Mouse (Mus musculus): Measurements from ENCODE around the gene Fam196b. TPM values are rescaled to one million over a fixed set of nuclear protein-coding genes. Genes with fewer than 3 reads are reported as not detected.

Gene Fam196b
- polyA plus RNA-seq, 1 experiment from 2014 or later: not detected

GRCm38 (mm10) chr11:34406309-34406708 lies 91.7 kb downstream of the Fam196b start:
- 93% methylated on average over 8 of the region's 8 CpGs for WGBS (ENCODE audit: missing documents)
- H3K4me3 ChIP-seq (ENCODE audit: inconsistent target): no peak overlapping the region
- no peak overlapping the region for H3K27ac ChIP-seq
- peaks cover 23% of the 10 kb centered on the region; the same call in 1 of the 2 replicates for H3K36me3 ChIP-seq (ENCODE audit: inconsistent target)
- no peaks in the 10 kb centered on the region for H3K79me2 ChIP-seq (ENCODE audit: inconsistent target)

GRCm38 (mm10) chr11:34406850-34407249 lies 92.2 kb downstream of the Fam196b start:
- Histone ChIP-seq H3K4me3 (ENCODE audit: inconsistent target) (no peak overlapping the region), H3K36me3 (ENCODE audit: inconsistent target) (peaks cover 23% of the 10 kb centered on the region; the same call in 1 of the 2 replicates), H3K79me2 (ENCODE audit: inconsistent target) (no peaks in the 10 kb centered on the region), H3K27ac (no peak overlapping the region)
- 90% methylated on average over 5 of the region's 5 CpGs for WGBS (ENCODE audit: missing documents)

GRCm38 (mm10) chr11:34415884-34416618 lies 101.4 kb downstream of the Fam196b start:
- Histone ChIP-seq H3K79me2 (ENCODE audit: inconsistent target) (no peaks in the 10 kb centered on the region), H3K4me3 (ENCODE audit: inconsistent target) (no peak overlapping the region), H3K27ac (no peak overlapping the region), H3K36me3 (ENCODE audit: inconsistent target) (peaks cover 62% of the 10 kb centered on the region)
- WGBS (ENCODE audit: missing documents): 95% methylated on average over 9 of the region's 9 CpGs

- WGBS (ENCODE audit: missing documents): 97% methylated on average over 3 of the region's 3 CpGs
- Histone ChIP-seq H3K36me3 (ENCODE audit: inconsistent target) (peaks cover 62% of the 10 kb centered on the region), H3K27ac (no peak overlapping the region), H3K4me3 (ENCODE audit: inconsistent target) (no peak overlapping the region), H3K79me2 (ENCODE audit: inconsistent target) (no peaks in the 10 kb centered on the region)
These were observed 102.0 kb downstream of the Fam196b start for GRCm38 (mm10) chr11:34416619-34416979.

- H3K4me3 ChIP-seq (ENCODE audit: inconsistent target): no peak overlapping the region
- WGBS (ENCODE audit: missing documents): 97% methylated on average over 6 of the region's 6 CpGs
- H3K27ac ChIP-seq: no peak overlapping the region
- H3K36me3 ChIP-seq (ENCODE audit: inconsistent target): peaks cover 44% of the 10 kb centered on the region
- no peaks in the 10 kb centered on the region for H3K79me2 ChIP-seq (ENCODE audit: inconsistent target)
These were observed 106.4 kb downstream of the Fam196b start for GRCm38 (mm10) chr11:34421061-34421460.

GRCm38 (mm10) chr11:34424546-34424945 lies 109.9 kb downstream of the Fam196b start:
- no peak overlapping the region for H3K4me3 ChIP-seq (ENCODE audit: inconsistent target)
- peaks cover 19% of the 10 kb centered on the region; the same call in 1 of the 2 replicates for H3K36me3 ChIP-seq (ENCODE audit: inconsistent target)
- 88% methylated on average over 1 of the region's 1 CpGs for WGBS (ENCODE audit: missing documents)

GRCm38 (mm10) chr11:34427212-34427611 lies 112.6 kb downstream of the Fam196b start:
- 24% methylated on average over 5 of the region's 5 CpGs for WGBS (ENCODE audit: missing documents)
- Histone ChIP-seq H3K4me3 (ENCODE audit: inconsistent target) (no peak overlapping the region), H3K36me3 (ENCODE audit: inconsistent target) (peaks cover 6% of the 10 kb centered on the region; the same call in 1 of the 2 replicates), H3K27ac (peak overlapping the region; percentile 65), H3K79me2 (ENCODE audit: inconsistent target) (no peaks in the 10 kb centered on the region)

More at GRCm38 (mm10) chr11:34424546-34424945, 109.9 kb downstream of the Fam196b start:
- Histone ChIP-seq H3K27ac (no peak overlapping the region), H3K79me2 (ENCODE audit: inconsistent target) (no peaks in the 10 kb centered on the region)

- WGBS (ENCODE audit: missing documents): 94% methylated on average over 4 of the region's 4 CpGs
- Histone ChIP-seq H3K79me2 (ENCODE audit: inconsistent target) (no peaks in the 10 kb centered on the region), H3K36me3 (ENCODE audit: inconsistent target) (peaks cover 15% of the 10 kb centered on the region; the same call in 1 of the 2 replicates)
These were observed 116.3 kb downstream of the Fam196b start for GRCm38 (mm10) chr11:34430940-34431339.

GRCm38 (mm10) chr11:34431371-34431770 lies 116.7 kb downstream of the Fam196b start:
- Histone ChIP-seq H3K36me3 (ENCODE audit: inconsistent target) (peaks cover 19% of the 10 kb centered on the region; the same call in 1 of the 2 replicates), H3K79me2 (ENCODE audit: inconsistent target) (no peaks in the 10 kb centered on the region), H3K27ac (no peak overlapping the region), H3K4me3 (ENCODE audit: inconsistent target) (no peak overlapping the region)
- 92% methylated on average over 5 of the region's 5 CpGs for WGBS (ENCODE audit: missing documents)

More at GRCm38 (mm10) chr11:34430940-34431339, 116.3 kb downstream of the Fam196b start:
- Histone ChIP-seq H3K27ac (no peak overlapping the region), H3K4me3 (ENCODE audit: inconsistent target) (no peak overlapping the region)

- 86% methylated on average over 2 of the region's 2 CpGs for WGBS (ENCODE audit: missing documents)
- no peak overlapping the region for H3K27ac ChIP-seq
- H3K4me3 ChIP-seq (ENCODE audit: inconsistent target): no peak overlapping the region
- H3K36me3 ChIP-seq (ENCODE audit: inconsistent target): peaks cover 25% of the 10 kb centered on the region; the same call in 1 of the 2 replicates
- H3K79me2 ChIP-seq (ENCODE audit: inconsistent target): no peaks in the 10 kb centered on the region
These were observed 117.4 kb downstream of the Fam196b start for GRCm38 (mm10) chr11:34431978-34432377.

- H3K27ac ChIP-seq: no peak overlapping the region
- no peak overlapping the region for H3K4me3 ChIP-seq (ENCODE audit: inconsistent target)
- peaks cover 36% of the 10 kb centered on the region; the same call in 1 of the 2 replicates for H3K36me3 ChIP-seq (ENCODE audit: inconsistent target)
- H3K79me2 ChIP-seq (ENCODE audit: inconsistent target): no peaks in the 10 kb centered on the region
- 100% methylated on average over 1 of the region's 1 CpGs for WGBS (ENCODE audit: missing documents)
These were observed 122.8 kb downstream of the Fam196b start for GRCm38 (mm10) chr11:34437446-34437845.

- no peak overlapping the region for H3K27ac ChIP-seq
- no peak overlapping the region for H3K4me3 ChIP-seq (ENCODE audit: inconsistent target)
- peaks cover 27% of the 10 kb centered on the region; the same call in 1 of the 2 replicates for H3K36me3 ChIP-seq (ENCODE audit: inconsistent target)
- 80% methylated on average over 2 of the region's 2 CpGs for WGBS (ENCODE audit: missing documents)
- H3K79me2 ChIP-seq (ENCODE audit: inconsistent target): no peaks in the 10 kb centered on the region
These were observed 123.8 kb downstream of the Fam196b start for GRCm38 (mm10) chr11:34438429-34438828.

- 65% methylated on average over 4 of the region's 4 CpGs for WGBS (ENCODE audit: missing documents)
- H3K36me3 ChIP-seq (ENCODE audit: inconsistent target): peaks cover 10% of the 10 kb centered on the region
- H3K27ac ChIP-seq: no peak overlapping the region
These were observed 133.3 kb downstream of the Fam196b start for GRCm38 (mm10) chr11:34447891-34448290.

GRCm38 (mm10) chr11:34449944-34450343 lies 135.3 kb downstream of the Fam196b start:
- WGBS (ENCODE audit: missing documents): 100% methylated on average over 4 of the region's 4 CpGs
- peaks cover 17% of the 10 kb centered on the region for H3K36me3 ChIP-seq (ENCODE audit: inconsistent target)
- no peak overlapping the region for H3K27ac ChIP-seq
- no peak overlapping the region for H3K4me3 ChIP-seq (ENCODE audit: inconsistent target)
- no peaks in the 10 kb centered on the region for H3K79me2 ChIP-seq (ENCODE audit: inconsistent target)

More at GRCm38 (mm10) chr11:34447891-34448290, 133.3 kb downstream of the Fam196b start:
- H3K79me2 ChIP-seq (ENCODE audit: inconsistent target): no peaks in the 10 kb centered on the region
- no peak overlapping the region for H3K4me3 ChIP-seq (ENCODE audit: inconsistent target)

GRCm38 (mm10) chr11:34467056-34467455 lies 152.4 kb downstream of the Fam196b start:
- Histone ChIP-seq H3K4me3 (ENCODE audit: inconsistent target) (no peak overlapping the region), H3K36me3 (ENCODE audit: inconsistent target) (peaks cover 35% of the 10 kb centered on the region), H3K79me2 (ENCODE audit: inconsistent target) (no peaks in the 10 kb centered on the region; the same call in 1 of the 2 replicates), H3K27ac (no peak overlapping the region)
- 91% methylated on average over 1 of the region's 1 CpGs for WGBS (ENCODE audit: missing documents)
